Mouse (Mus musculus) T-helper 1 cell (primary cell): ENCODE results near the gene Gm16485.

Experiments
- in situ Hi-C: fragments of 300-600 bp; cut with MboI, MseI; formaldehyde crosslinking; loops from one replicate; pipeline ENCODE4 v1.15.1; 2025; ENCODE audit warnings: high pct_unique_total_duplicates

Gm16485 gene

GRCm38 (mm10) chr9:8971491-8971890 is at the start of gene Gm16485:
Gene Gm16485 (plus strand): TSS chr9:8971791.
- in situ Hi-C loops, result loop anchor here (25.0 kb wide), 1 partner anchor 259 kb away; no protein-coding TSS in a partner anchor

- in situ Hi-C loops, result no loop called here
Observed at GRCm38 (mm10) chr9:8927561-8927960, 44.0 kb upstream of the Gm16485 start.

- in situ Hi-C loops, result no loop called here
Observed at GRCm38 (mm10) chr9:8937753-8938152, 33.8 kb upstream of the Gm16485 start.

GRCm38 (mm10) chr9:8953306-8953705 is 18.3 kb upstream of the Gm16485 start:
- in situ Hi-C loops, result loop anchor here (25.0 kb wide), 1 partner anchor 241 kb away; no protein-coding TSS in a partner anchor

GRCm38 (mm10) chr9:8964512-8965133 is 7.0 kb upstream of the Gm16485 start:
- in situ Hi-C loops, result loop anchor here (25.0 kb wide), 1 partner anchor 252 kb away; no protein-coding TSS in a partner anchor

- in situ Hi-C loops, result loop anchor here (25.0 kb wide), 1 partner anchor 258 kb away; no protein-coding TSS in a partner anchor
Observed at GRCm38 (mm10) chr9:8970240-8970639, 1.4 kb upstream of the Gm16485 start.

GRCm38 (mm10) chr9:8977775-8978174 is 6.2 kb downstream of the Gm16485 start:
- in situ Hi-C loops, result no loop called here

GRCm38 (mm10) chr9:8982315-8982714 is 10.7 kb downstream of the Gm16485 start:
- in situ Hi-C loops, result no loop called here

- in situ Hi-C loops, result loop anchor here (10.0 kb wide), 1 partner anchor 1828 kb away; no protein-coding TSS in a partner anchor
Observed at GRCm38 (mm10) chr9:8996494-8996893, 24.9 kb downstream of the Gm16485 start.

- in situ Hi-C loops, result no loop called here
Observed at GRCm38 (mm10) chr9:9001170-9001569, 29.6 kb downstream of the Gm16485 start.

GRCm38 (mm10) chr9:9015108-9015507 is 43.5 kb downstream of the Gm16485 start:
- in situ Hi-C loops, result no loop called here
